Mouse (Mus musculus): ENCODE data around the gene Ropn1l.

Gene Ropn1l

GRCm38 (mm10) chr15:31453098-31453916 is at the start of gene Ropn1l:
Gene Ropn1l (minus strand): TSS chr15:31453737.
- peak; percentile 66 to 89 for DNase-seq (ENCODE audit: low spot score in 2 of 2)

GRCm38 (mm10) chr15:31502996-31503395 is 49.5 kb upstream of the Ropn1l start:
- no peak for DNase-seq (ENCODE audit: low spot score in 2 of 2)

GRCm38 (mm10) chr15:31502313-31502712 is 48.8 kb upstream of the Ropn1l start:
- DNase-seq (ENCODE audit: low spot score in 2 of 2): no peak

- DNase-seq (ENCODE audit: low spot score in 2 of 2): no peak
Measured at GRCm38 (mm10) chr15:31494803-31495202, 41.3 kb upstream of the Ropn1l start.

DNA sequence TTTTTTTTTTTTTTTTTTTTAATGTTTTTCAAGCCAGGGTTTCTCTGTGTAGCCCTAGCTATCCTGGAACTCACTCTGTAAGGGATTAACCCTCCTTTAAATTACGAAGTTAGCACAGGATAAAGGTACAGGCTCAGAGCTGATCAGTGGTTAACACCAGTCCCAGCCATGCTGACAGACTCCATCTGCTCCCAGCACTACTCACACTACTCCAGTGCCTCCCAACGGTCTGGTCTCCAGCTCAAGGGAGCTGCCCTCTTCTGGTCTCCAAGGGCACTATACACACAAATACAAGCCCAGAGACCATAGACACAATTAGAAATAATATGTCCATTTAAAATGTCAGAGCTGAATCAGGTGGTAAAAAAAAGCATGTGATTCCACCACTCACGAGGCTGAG is 40.8 kb upstream of the Ropn1l start:
- no peak for DNase-seq (ENCODE audit: low spot score in 2 of 2)

- no peak for DNase-seq (ENCODE audit: low spot score in 2 of 2)
Measured at GRCm38 (mm10) chr15:31487407-31487806, 33.9 kb upstream of the Ropn1l start.

DNA sequence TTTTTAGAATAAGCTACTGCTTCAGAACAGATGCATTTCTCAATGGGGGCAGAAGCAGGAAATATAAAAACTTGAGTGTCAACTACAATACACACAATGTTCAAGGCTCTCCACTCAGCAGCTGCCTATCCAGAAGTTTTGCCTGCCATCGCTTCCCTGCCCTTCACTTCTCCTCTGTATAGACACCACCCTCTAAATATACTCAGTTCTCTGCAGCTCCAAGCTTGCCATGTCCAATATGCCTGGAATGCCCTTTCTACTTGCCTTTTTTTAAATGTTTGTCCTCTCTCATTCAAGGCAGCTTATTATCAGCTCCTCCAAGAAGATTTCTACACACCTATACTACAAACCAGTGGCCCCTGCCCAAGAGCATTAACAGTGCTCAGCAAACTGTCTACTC is 23.1 kb upstream of the Ropn1l start:
- no peak for DNase-seq (ENCODE audit: low spot score in 2 of 2)

DNA sequence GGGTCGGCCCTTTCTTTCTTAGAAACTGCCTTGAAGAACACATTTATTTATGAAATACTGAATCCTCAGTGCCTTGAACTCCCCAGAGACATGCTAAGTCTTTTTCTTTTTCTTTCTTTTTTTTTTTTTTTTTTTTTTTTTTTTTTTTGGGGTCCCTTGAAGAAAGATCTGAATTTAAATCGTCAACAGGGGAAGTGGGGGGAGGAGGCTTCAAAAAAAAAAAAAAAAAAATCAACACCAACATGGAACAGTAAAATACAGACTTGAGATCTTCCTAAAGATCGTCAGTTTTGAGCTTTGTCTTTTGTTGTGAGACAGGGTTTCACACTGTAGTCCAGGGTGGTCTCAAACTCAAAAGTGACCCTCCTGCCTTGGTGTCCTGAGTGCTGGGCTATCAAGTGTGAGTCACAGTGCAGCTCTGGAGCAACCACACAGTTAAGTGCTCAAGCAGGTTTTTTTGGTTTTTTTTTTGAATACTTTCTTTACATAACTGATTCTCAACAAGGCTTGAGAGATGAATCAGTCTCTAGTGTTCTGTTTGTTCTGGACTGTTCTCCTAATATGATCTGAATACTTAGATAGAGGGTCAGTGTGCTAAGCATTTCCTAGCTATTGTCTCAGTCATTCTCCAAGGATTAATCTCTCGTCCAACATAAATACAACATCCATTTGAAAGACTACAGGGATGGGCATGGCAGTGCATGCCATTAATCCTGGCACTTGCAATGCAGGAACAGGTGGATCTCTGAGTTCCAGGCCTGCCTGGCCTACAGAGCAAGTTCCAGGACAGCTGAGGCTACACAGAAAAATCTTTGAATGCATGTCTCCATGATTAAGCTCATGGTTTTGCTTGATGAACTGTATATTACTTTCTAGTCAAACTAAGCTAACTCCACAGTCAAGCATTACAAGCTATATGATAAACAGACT is 19.4 kb upstream of the Ropn1l start:
- no peak for DNase-seq (ENCODE audit: low spot score in 2 of 2)

GRCm38 (mm10) chr15:31471529-31471928 is 18.0 kb upstream of the Ropn1l start:
- no peak for DNase-seq (ENCODE audit: low spot score in 2 of 2)

- DNase-seq (ENCODE audit: low spot score in 2 of 2): no peak
Measured at GRCm38 (mm10) chr15:31469497-31469896, 16.0 kb upstream of the Ropn1l start.

- no peak for DNase-seq (ENCODE audit: low spot score in 2 of 2)
Measured at GRCm38 (mm10) chr15:31468806-31469205, 15.3 kb upstream of the Ropn1l start.

GRCm38 (mm10) chr15:31466749-31467148 is 13.2 kb upstream of the Ropn1l start:
- no peak for DNase-seq (ENCODE audit: low spot score in 2 of 2)

DNA sequence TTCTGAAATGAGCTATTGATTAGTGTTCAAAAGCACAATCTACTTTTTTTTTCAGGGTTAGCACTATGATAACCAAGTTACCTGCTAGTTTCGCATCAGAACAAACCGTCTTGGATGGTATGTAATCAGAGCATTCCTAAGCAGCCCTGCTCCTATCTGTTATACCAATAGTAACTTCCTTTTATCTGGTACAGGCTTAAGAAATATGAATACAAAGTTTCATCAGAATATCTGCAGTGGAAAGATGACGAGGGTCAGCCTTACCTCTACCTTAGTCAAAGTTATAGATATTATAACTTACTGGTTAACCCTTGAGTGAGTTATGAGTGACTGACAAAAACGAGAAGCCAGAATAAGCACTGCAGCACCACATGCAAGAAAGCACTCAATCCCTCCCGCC is 12.8 kb upstream of the Ropn1l start:
- no peak for DNase-seq (ENCODE audit: low spot score in 2 of 2)

- no peak for DNase-seq (ENCODE audit: low spot score in 2 of 2)
Measured at GRCm38 (mm10) chr15:31465806-31466205, 12.3 kb upstream of the Ropn1l start.

DNA sequence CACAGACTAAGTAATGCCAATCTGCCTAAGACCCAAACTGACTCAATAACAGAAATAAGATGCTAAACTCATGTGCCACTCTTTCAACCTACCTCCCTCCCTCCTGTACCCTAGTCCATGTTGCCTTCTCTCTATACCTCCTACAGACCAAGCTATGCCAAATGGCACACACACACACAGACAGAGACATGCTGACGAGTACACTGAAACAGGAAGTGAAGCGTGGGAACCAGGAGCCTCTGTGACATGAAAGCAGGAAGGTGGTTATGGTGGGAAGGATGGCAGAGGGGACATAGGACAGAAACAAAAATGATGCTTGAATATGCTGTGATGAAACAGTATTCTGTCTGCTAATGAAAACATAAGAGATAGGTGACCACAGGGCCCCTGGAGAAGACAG is 7.0 kb upstream of the Ropn1l start:
- DNase-seq (ENCODE audit: low spot score in 2 of 2): no peak

DNA sequence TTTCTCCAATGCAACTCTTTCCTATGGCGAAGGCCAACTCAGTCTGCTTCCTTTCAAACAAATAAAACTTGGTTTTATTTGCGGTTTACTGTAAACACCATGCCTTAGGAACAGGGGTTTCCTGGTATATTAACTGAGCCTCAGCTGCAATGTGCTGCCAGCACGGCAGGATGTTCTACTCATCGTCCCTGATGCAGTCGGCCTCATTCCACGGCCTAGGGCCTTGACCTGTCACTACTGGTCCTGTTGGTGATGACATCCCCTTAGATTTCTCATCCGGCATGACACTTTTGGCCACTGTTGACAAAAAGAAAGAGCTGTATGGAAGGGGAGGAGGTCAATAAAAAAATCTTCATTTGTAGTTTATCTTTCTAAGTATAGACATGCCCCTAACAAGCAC is 4.5 kb upstream of the Ropn1l start:
- DNase-seq (ENCODE audit: low spot score in 2 of 2): no peak

DNA sequence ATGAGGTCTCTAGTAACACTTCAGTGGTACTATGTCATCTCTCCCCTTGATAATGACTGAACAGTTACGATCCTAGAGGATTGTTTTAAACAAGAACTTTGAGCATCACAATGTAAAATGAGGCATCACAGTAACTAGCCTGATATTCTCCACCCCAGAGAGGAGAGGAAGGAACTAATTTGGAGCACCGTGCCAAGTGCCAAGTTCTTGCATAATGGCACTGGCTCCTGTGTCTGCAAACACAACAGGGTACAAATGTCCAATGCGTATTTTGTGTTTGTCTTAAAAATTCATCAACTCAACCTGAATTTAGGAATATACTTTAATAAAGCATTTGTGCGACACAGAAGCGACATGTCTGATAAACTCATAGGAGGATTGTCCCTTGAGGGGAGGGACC is 2.8 kb upstream of the Ropn1l start:
- no peak for DNase-seq (ENCODE audit: low spot score in 2 of 2)

DNA sequence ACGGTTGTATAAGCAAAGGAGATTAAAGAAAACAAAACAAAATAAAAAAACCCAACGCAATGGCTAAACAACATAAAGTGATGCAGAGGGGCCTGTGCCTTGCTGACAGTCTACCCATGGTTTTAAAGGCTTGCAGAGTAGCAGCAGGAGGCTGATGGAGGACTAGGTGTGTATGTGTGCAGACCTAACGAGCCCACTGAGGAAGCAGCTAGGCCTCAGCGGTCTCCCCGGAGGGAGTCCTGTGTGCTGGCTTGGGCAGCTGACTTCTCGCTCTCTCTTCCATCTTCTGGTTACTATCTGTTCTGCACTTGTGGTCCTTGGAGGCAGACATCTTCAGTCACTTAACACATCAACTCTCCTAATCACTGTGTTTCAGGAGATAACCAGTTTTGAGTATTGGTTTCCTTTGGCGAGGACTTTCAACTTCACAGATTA is 1.3 kb upstream of the Ropn1l start:
- no peak for DNase-seq (ENCODE audit: low spot score in 2 of 2)

DNA sequence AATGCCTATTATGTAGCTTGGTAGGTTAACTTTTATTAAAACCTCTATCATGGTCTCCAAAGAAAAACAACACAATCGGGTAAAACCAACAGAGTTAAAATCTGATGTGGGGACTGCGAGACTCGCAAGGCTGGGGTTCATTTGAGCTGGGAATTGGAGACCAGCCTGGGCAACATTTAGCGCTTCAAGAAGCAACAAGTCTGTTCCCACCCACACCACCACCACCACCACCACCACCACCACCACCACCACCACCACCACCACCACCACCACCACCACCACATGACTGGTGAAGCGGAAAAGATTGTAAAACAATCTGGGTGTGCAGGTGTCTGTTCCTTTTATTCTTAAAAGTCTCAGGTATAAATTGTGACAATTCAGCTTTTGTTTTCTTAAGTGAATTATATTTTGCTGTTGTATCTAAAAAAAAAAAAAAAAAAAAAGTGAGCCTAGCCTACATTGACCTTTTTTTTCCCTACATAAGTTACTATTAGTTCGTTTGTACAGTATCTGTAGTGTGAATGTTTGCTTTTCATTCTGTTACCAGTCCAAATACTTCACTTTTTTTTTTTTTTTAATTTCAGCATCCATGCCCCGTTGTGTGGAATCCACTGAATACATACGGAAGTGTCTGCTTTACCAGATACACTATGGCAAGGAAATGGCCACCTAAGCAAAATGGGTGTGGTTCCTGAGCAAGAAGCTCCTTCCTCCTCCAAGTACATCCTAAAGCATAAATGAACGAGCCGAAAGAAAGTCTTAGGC is 741 bp upstream of the Ropn1l start:
- DNase-seq (ENCODE audit: low spot score in 2 of 2): no peak

DNA sequence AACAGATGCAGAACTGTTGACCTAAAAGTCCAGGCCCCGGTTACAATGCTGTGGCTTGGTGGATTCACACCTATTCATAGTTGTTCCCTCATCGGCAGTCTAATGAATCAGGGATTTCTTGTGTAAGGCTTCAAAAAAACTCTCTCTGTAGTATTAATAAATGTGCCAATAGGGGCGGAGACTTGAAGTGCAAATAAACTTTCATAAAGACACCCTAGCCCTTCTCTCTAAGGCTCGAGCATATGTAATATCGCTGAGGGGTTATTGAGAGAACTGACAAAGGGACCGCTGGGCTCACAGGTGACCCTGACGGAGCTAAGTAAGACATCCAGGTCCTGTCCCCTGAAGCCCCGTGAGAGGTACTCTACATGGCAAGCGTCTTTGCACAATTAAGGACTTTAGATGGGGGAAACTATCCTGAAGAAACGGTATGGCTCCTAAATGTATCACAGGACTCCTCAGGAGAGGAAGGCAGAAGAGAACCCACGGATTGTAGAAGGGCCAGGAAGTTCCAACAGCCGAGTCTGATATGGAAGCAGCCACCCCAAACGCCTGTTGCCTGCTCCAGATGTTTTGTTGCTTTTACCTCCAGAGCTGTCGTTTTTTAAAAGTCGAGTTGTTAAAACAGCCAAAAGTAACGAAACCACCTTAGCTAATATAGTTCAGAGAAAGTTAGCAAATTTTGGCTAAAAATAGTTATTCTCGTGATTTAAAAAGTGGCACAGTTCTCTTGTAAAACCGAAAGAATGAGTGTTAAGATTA is 1.0 kb downstream of the Ropn1l start:
- no peak for DNase-seq (ENCODE audit: low spot score in 2 of 2)

DNA sequence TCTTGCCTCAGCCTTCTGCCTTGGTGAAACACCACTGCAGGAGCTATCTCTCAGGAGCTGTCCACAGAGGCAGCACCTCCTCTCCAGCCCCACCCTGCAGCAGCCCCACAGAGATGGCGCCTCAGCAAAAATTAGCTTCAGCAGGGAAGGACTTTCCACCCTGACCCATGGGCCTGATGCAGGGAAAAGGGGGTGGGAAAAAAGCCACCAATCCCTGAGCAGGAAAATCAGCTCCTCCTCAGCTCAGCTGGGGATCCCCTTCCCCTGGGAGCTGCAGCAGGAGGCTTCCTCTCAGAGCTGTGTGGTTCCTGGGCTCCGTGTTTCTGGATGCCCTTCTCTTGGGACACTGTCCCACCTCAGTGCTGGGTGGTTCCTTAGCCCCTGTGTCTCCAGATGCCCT is 3.8 kb downstream of the Ropn1l start:
- DNase-seq (ENCODE audit: low spot score in 2 of 2): no peak

Measured in left cerebral cortex, adult 9 months (tissue).